Mouse (Mus musculus) testis, adult 2 months (tissue): ENCODE data around the gene Kncn. TPM values are rescaled to one million over a fixed set of nuclear protein-coding genes. Genes with fewer than 3 reads are reported as not detected.

ENCODE experiments used
- H3K27ac ChIP-seq: fragments of 200-500 bp; 2 replicates; pipeline ENCODE4 v1.5.1; 2012; ENCODE audit warnings: low read depth, low read length; ENCODE audit not compliant: control insufficient read depth, insufficient read depth
- H3K27me3 ChIP-seq: fragments of 200-500 bp; 2 replicates; pipeline ENCODE4 v1.6.1; 2012; ENCODE audit warnings: mild to moderate bottlenecking, low read length, moderate library complexity; ENCODE audit not compliant: control insufficient read depth, insufficient read depth
- H3K36me3 ChIP-seq: fragments of 200-500 bp; 2 replicates; pipeline ENCODE4 v1.6.1; 2012; ENCODE audit warnings: mild to moderate bottlenecking, low read length; ENCODE audit not compliant: control insufficient read depth, insufficient read depth
- H3K4me1 ChIP-seq: fragments of 200-500 bp; 2 replicates; pipeline ENCODE4 v1.6.1; 2012; ENCODE audit warnings: low read length; ENCODE audit not compliant: control insufficient read depth, insufficient read depth
- H3K4me3 ChIP-seq: fragments of 200-500 bp; 2 replicates; pipeline ENCODE4 v1.5.1; 2012; ENCODE audit warnings: low read depth, mild to moderate bottlenecking, low read length, moderate library complexity, mixed read lengths; ENCODE audit not compliant: control insufficient read depth
- CTCF ChIP-seq: fragments of 200-500 bp; IDR thresholded peaks from 2 replicates; pipeline ENCODE4 v1.5.1; 2012; ENCODE audit warnings: low read depth, mild to moderate bottlenecking, inconsistent platforms, low read length, moderate library complexity; ENCODE audit not compliant: control insufficient read depth, insufficient read depth, insufficient replicate concordance
- POLR2A ChIP-seq: fragments of 200-500 bp; IDR thresholded peaks from 2 replicates; pipeline ENCODE4 v1.6.1; 2012; ENCODE audit warnings: low read depth, mild to moderate bottlenecking, inconsistent platforms, low read length, moderate library complexity; ENCODE audit not compliant: control insufficient read depth
- polyA plus RNA-seq: library from polyadenylated mRNA; depleted of rRNA; stranded (reverse); fragments of >200 nt; gene quantifications from 2 replicates; pipeline ENCODE4 v1.2.3, GENCODE M21; 2012

Gene Kncn
- polyA plus RNA-seq, 1 experiment: 1.0 TPM

- no peaks in the 10 kb centered on the region for H3K27me3 ChIP-seq
- H3K36me3 ChIP-seq: no peaks in the 10 kb centered on the region
- no peak for TF ChIP-seq CTCF
- no peak for TF ChIP-seq POLR2A
- peaks cover 4% of the 10 kb centered on the region for H3K4me1 ChIP-seq
- H3K27ac ChIP-seq: no peak overlapping the region
- peak overlapping the region; percentile 24 for H3K4me3 ChIP-seq
Measured at GRCm38 (mm10) chr4:115897901-115898631, 13.9 kb downstream of the Kncn start.

- H3K27me3 ChIP-seq: no peaks in the 10 kb centered on the region
- TF ChIP-seq POLR2A: no peak
- TF ChIP-seq CTCF: no peak
- peaks cover 4% of the 10 kb centered on the region for H3K4me1 ChIP-seq
- no peaks in the 10 kb centered on the region for H3K36me3 ChIP-seq
- no peak overlapping the region for H3K27ac ChIP-seq
- H3K4me3 ChIP-seq: no peak overlapping the region
Measured at GRCm38 (mm10) chr4:115902816-115903215, 18.6 kb downstream of the Kncn start.

GRCm38 (mm10) chr4:115904375-115904774 lies 20.2 kb downstream of the Kncn start:
- TF ChIP-seq POLR2A (no peak), CTCF (no peak)

GRCm38 (mm10) chr4:115905701-115906100 lies 21.5 kb downstream of the Kncn start:
- no peak overlapping the region for H3K4me3 ChIP-seq
- H3K27me3 ChIP-seq: no peaks in the 10 kb centered on the region
- H3K4me1 ChIP-seq: peaks cover 2% of the 10 kb centered on the region; the same call in 1 of the 2 replicates
- no peak overlapping the region for H3K27ac ChIP-seq
- no peak for TF ChIP-seq POLR2A
- TF ChIP-seq CTCF: no peak
- no peaks in the 10 kb centered on the region for H3K36me3 ChIP-seq

More at GRCm38 (mm10) chr4:115904375-115904774, 20.2 kb downstream of the Kncn start:
- no peaks in the 10 kb centered on the region for H3K27me3 ChIP-seq
- H3K36me3 ChIP-seq: no peaks in the 10 kb centered on the region
- H3K4me3 ChIP-seq: no peak overlapping the region
- peaks cover 2% of the 10 kb centered on the region; the same call in 1 of the 2 replicates for H3K4me1 ChIP-seq
- no peak overlapping the region for H3K27ac ChIP-seq

- Histone ChIP-seq H3K27me3 (no peaks in the 10 kb centered on the region), H3K4me3 (no peak overlapping the region), H3K36me3 (no peaks in the 10 kb centered on the region), H3K4me1 (peaks cover 2% of the 10 kb centered on the region; the same call in 1 of the 2 replicates), H3K27ac (no peak overlapping the region)
- TF ChIP-seq CTCF: no peak
- TF ChIP-seq POLR2A: no peak
Measured at GRCm38 (mm10) chr4:115906791-115907190, 22.6 kb downstream of the Kncn start.

- TF ChIP-seq POLR2A (no peak), CTCF (no peak)
- no peaks in the 10 kb centered on the region for H3K36me3 ChIP-seq
- peaks cover 2% of the 10 kb centered on the region; the same call in 1 of the 2 replicates for H3K4me1 ChIP-seq
- H3K27ac ChIP-seq: no peak overlapping the region
- H3K27me3 ChIP-seq: no peaks in the 10 kb centered on the region
- H3K4me3 ChIP-seq: no peak overlapping the region
Measured at GRCm38 (mm10) chr4:115907994-115908393, 23.8 kb downstream of the Kncn start.

- TF ChIP-seq CTCF: no peak
- TF ChIP-seq POLR2A: no peak
- Histone ChIP-seq H3K27me3 (no peaks in the 10 kb centered on the region), H3K27ac (no peak overlapping the region), H3K36me3 (no peaks in the 10 kb centered on the region), H3K4me3 (no peak overlapping the region), H3K4me1 (peaks cover 2% of the 10 kb centered on the region; the same call in 1 of the 2 replicates)
Measured at GRCm38 (mm10) chr4:115908641-115909040, 24.4 kb downstream of the Kncn start.
